Mouse (Mus musculus): ENCODE results near the gene Sult2b1.

DNA sequence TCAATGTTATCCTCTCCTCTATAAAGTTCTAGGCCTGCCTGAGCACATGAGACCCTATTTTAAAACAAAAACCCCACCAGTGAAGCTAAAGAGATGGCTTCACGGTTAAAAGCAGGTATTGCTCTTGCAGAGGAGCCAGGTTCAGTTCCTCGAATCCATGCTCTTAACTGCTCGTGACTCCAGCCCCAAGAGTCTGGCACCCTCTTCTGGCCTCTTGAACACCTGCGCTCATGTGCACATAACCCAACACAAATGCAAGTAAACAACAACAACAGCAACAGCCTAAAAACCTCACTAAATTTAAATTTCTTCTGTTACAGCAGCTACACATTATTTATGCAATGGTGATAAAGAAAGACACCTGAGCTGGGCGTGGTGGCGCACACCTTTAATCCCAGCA lies 17.0 kb downstream of the Sult2b1 start:
- peak; percentile 24; the same call in 1 of the 2 replicates for TF ChIP-seq CTCF (conservative IDR thresholded peaks at IDR 0.05; ENCODE audit: low read length)
- no peak for TF ChIP-seq POU5F1 (IDR thresholded peaks at IDR 0.05; ENCODE audit: borderline replicate concordance, low read length)

Measured in E14TG2a.4 (cell line).